Mouse (Mus musculus): ENCODE measurements around the gene AI467606. TPM values are rescaled to one million over a fixed set of nuclear protein-coding genes. Genes with fewer than 3 reads are reported as not detected.

The AI467606 gene
- total and polyA plus RNA-seq, 3 experiments = 51.1 to 101 (median 79.4) TPM

DNA sequence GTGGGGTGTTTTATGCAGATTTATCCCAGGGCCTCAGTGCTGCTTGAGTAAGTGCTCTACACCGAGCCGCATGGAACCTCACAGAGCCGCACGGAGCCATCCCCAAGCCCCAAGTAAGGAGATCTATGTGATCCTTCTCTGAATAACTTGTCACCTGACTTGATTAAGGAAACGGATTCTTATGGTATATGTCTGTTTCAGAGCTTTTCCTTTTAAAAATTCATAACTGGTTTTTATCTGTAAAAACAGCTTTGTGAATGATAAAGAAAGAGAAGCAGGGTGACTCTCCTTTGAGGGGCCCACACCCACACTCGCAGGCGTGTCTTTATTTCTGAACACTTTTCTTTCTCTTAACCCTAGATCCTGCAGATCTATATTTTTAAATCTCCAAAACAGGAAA is 47.9 kb downstream of the AI467606 start (continued):
- peak; percentile 93 for TF ChIP-seq GATA1 (IDR thresholded peaks at IDR 0.05; ENCODE audit: low read depth, low read length)
- no peak for TF ChIP-seq GABPA (IDR thresholded peaks at IDR 0.05; ENCODE audit: low read depth, low read length)

DNA sequence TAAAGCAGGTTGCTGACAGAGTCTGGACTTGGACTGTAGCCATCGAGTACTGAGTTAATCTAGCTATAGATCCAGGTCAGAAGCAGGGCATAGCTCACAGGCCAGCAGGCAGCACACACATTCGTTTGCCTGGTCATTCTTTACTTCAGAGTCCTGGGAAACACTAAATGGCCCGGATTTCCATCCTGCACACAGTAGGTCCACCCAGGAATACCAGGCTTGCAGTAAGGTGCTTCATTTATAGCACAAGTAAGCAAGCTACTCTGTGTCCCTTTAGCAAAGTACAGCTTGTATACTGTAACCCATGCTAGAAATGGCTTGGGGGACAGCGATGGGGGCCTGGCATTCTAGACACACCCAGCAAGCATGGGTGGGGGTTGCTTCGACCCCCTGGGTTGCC is 48.4 kb downstream of the AI467606 start:
- Histone ChIP-seq H3K4me3 (ENCODE audit: control insufficient read depth in 1 of 2, insufficient read depth in 1 of 2, low read depth in 2 of 2, low read length in 2 of 2) (peak overlapping the region; percentile 16 to 18), H3K9me3 (replicated peaks; ENCODE audit: insufficient read depth, low read length) (no peaks in the 10 kb centered on the region), H3K27ac (ENCODE audit: control insufficient read depth, low read depth, low read length) (peak overlapping the region; percentile 99), H3K27me3 (ENCODE audit: control insufficient read depth in 1 of 2, insufficient read depth in 2 of 2, low read length in 2 of 2) (no peaks in the 10 kb centered on the region), H3K36me3 (ENCODE audit: control insufficient read depth in 1 of 2, insufficient read depth in 2 of 2, low read length in 2 of 2) (peaks cover 0 to 47% of the 10 kb centered on the region in 2 experiments; a peak in 2 of 4 replicates), H3K9ac (ENCODE audit: control insufficient read depth, low read depth, low read length, poor library complexity, severe bottlenecking) (peak overlapping the region; percentile 65), H3K79me2 (ENCODE audit: control insufficient read depth, insufficient read depth, low read length, poor library complexity) (peaks cover 38% of the 10 kb centered on the region), H3K4me1 (ENCODE audit: control insufficient read depth in 1 of 2, insufficient read depth in 2 of 2, low read length in 2 of 2) (peaks cover 19 to 57% of the 10 kb centered on the region in 2 experiments)
- TF ChIP-seq RAD21 (IDR thresholded peaks at IDR 0.05; ENCODE audit: low read depth, low read length) (no peak), ZKSCAN1 (IDR thresholded peaks at IDR 0.05; ENCODE audit: low read depth, low read length) (peak; percentile 97), MAZ (IDR thresholded peaks at IDR 0.05; ENCODE audit: low read depth, low read length) (0 out of 2 replicates have a peak, but pooled peaks have one; percentile 13), KAT2A (conservative IDR thresholded peaks at IDR 0.05; ENCODE audit: low read depth, low read length) (no peak), CHD1 (IDR thresholded peaks at IDR 0.05; ENCODE audit: low read depth, low read length) (no peak), GABPA (IDR thresholded peaks at IDR 0.05; ENCODE audit: low read depth, low read length) (no peak), POLR2AphosphoS2 (IDR thresholded peaks at IDR 0.05; ENCODE audit: low read length) (0 out of 2 replicates have a peak, but pooled peaks have one; percentile 25), TBP (IDR thresholded peaks at IDR 0.05; ENCODE audit: low read depth, low read length) (no peak), NRF1 (IDR thresholded peaks at IDR 0.05; ENCODE audit: insufficient read depth, low read depth, low read length, poor library complexity, severe bottlenecking) (no peak), RCOR1 (IDR thresholded peaks at IDR 0.05; ENCODE audit: low read depth, low read length) (no peak), ETS1 (IDR thresholded peaks at IDR 0.05; ENCODE audit: low read depth, low read length) (no peak)
- DNase-seq (ENCODE audit: low read depth, low spot score) = no peak

DNA sequence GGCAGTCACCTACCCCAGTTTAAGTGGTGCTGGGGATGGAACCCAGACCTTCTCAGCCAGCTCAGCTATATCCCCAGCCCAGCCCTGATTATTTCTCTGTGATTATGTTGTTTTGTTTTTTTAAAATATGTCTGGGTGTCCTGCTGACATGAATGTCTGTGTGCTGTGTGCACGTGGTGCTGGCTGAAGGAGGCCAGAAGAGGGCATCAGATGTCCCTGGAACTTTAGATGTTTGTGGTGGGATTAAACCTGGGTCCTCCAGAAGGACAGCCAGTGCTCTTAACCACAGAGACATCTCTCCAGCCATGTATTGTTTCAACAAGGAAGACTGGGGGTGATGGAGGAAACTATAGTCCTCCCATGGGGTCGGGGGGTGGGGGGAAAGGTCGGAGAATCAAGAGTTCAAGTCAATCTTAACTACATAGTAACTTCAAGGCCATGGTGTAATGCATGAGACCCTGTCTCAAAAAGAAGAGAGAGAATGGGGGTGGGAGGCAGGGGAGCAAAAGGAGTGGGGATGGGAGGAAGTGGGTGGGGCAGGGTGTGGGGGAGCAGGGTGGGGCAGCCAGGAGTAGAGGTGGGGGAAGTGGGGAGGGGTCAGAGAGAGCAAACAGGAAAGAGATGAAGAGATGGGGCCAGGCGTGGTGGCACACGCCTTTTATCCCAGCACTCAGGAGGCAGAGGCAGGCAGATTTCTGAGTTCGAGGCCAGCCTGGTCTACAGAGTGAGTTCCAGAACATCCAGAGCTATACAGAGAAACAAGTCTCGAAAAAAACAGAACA is 49.7 kb downstream of the AI467606 start:
- H3K27me3 ChIP-seq (ENCODE audit: control insufficient read depth in 1 of 2, insufficient read depth in 2 of 2, low read length in 2 of 2) = no peaks in the 10 kb centered on the region
- H3K4me3 ChIP-seq (ENCODE audit: control insufficient read depth in 1 of 2, insufficient read depth in 1 of 2, low read depth in 2 of 2, low read length in 2 of 2) = no peak overlapping the region
- peak overlapping the region; percentile 99 for H3K27ac ChIP-seq (ENCODE audit: control insufficient read depth, low read depth, low read length)
- peak; percentile 25 for TF ChIP-seq RAD21 (IDR thresholded peaks at IDR 0.05; ENCODE audit: low read depth, low read length)
- peak; percentile 19 to 44 (median 36); a peak in 5 of 6 replicates for TF ChIP-seq CTCF (IDR thresholded peaks at IDR 0.05 in 2 of 3, conservative IDR thresholded peaks at IDR 0.05 in 1 of 3; ENCODE audit: control insufficient read depth in 1 of 3, insufficient read depth in 1 of 3, low read depth in 2 of 3, low read length in 3 of 3, poor library complexity in 1 of 3, severe bottlenecking in 1 of 3)
- no peak for TF ChIP-seq GATA1 (IDR thresholded peaks at IDR 0.05; ENCODE audit: low read depth, low read length)
- TF ChIP-seq BHLHE40 (IDR thresholded peaks at IDR 0.05; ENCODE audit: borderline replicate concordance, low read depth, low read length) = peak; percentile 43; the same call in 1 of the 2 replicates
- peak; percentile 49; the same call in 1 of the 2 replicates for TF ChIP-seq MXI1 (IDR thresholded peaks at IDR 0.05; ENCODE audit: low read depth, low read length)
- TF ChIP-seq ZC3H11A (IDR thresholded peaks at IDR 0.05; ENCODE audit: low read depth, low read length) = peak; percentile 11; the same call in 1 of the 2 replicates
- TF ChIP-seq MYC (IDR thresholded peaks at IDR 0.05; ENCODE audit: low read depth, low read length) = peak; percentile 93
- no peak; the same call in 1 of the 2 replicates for TF ChIP-seq CHD1 (IDR thresholded peaks at IDR 0.05; ENCODE audit: low read depth, low read length)
- TF ChIP-seq MEF2A (IDR thresholded peaks at IDR 0.05; ENCODE audit: extremely low read depth, insufficient replicate concordance, low read depth, low read length, poor library complexity, severe bottlenecking) = no peak
- TF ChIP-seq USF1 (IDR thresholded peaks at IDR 0.05; ENCODE audit: low read depth, low read length) = peak; percentile 74
- TF ChIP-seq SIN3A (IDR thresholded peaks at IDR 0.05; ENCODE audit: low read length) = no peak; the same call in 1 of the 2 replicates
- TF ChIP-seq MAX (IDR thresholded peaks at IDR 0.05; ENCODE audit: low read length) = peak; percentile 87
- TF ChIP-seq ETS1 (IDR thresholded peaks at IDR 0.05; ENCODE audit: low read depth, low read length) = no peak
- no peak for TF ChIP-seq KAT2A (conservative IDR thresholded peaks at IDR 0.05; ENCODE audit: low read depth, low read length)
- peak; percentile 67 for TF ChIP-seq TBP (IDR thresholded peaks at IDR 0.05; ENCODE audit: low read depth, low read length)
- TF ChIP-seq MAZ (IDR thresholded peaks at IDR 0.05; ENCODE audit: low read depth, low read length) = peak; percentile 26; the same call in 1 of the 2 replicates
- peak; percentile 43 for TF ChIP-seq SMC3 (IDR thresholded peaks at IDR 0.05; ENCODE audit: low read depth, low read length)
- no peak for TF ChIP-seq RCOR1 (IDR thresholded peaks at IDR 0.05; ENCODE audit: low read depth, low read length)
- peaks cover 26% of the 10 kb centered on the region for H3K79me2 ChIP-seq (ENCODE audit: control insufficient read depth, insufficient read depth, low read length, poor library complexity)
- peak overlapping the region; percentile 65 for H3K9ac ChIP-seq (ENCODE audit: control insufficient read depth, low read depth, low read length, poor library complexity, severe bottlenecking)
- no peaks in the 10 kb centered on the region for H3K9me3 ChIP-seq (replicated peaks; ENCODE audit: insufficient read depth, low read length)
- peaks cover 26 to 57% of the 10 kb centered on the region in 2 experiments for H3K4me1 ChIP-seq (ENCODE audit: control insufficient read depth in 1 of 2, insufficient read depth in 2 of 2, low read length in 2 of 2)
- peak; percentile 60 for DNase-seq (ENCODE audit: low read depth, low spot score)
- peaks cover 0 to 55% of the 10 kb centered on the region in 2 experiments; a peak in 2 of 4 replicates for H3K36me3 ChIP-seq (ENCODE audit: control insufficient read depth in 1 of 2, insufficient read depth in 2 of 2, low read length in 2 of 2)

Measured in MEL (cell line).